Mouse (Mus musculus): Measurements from ENCODE around the gene Prph. TPM values are rescaled to one million over a fixed set of nuclear protein-coding genes. Genes with fewer than 3 reads are reported as not detected.

The Prph gene
- polyA plus RNA-seq, 1 experiment, result not detected

DNA sequence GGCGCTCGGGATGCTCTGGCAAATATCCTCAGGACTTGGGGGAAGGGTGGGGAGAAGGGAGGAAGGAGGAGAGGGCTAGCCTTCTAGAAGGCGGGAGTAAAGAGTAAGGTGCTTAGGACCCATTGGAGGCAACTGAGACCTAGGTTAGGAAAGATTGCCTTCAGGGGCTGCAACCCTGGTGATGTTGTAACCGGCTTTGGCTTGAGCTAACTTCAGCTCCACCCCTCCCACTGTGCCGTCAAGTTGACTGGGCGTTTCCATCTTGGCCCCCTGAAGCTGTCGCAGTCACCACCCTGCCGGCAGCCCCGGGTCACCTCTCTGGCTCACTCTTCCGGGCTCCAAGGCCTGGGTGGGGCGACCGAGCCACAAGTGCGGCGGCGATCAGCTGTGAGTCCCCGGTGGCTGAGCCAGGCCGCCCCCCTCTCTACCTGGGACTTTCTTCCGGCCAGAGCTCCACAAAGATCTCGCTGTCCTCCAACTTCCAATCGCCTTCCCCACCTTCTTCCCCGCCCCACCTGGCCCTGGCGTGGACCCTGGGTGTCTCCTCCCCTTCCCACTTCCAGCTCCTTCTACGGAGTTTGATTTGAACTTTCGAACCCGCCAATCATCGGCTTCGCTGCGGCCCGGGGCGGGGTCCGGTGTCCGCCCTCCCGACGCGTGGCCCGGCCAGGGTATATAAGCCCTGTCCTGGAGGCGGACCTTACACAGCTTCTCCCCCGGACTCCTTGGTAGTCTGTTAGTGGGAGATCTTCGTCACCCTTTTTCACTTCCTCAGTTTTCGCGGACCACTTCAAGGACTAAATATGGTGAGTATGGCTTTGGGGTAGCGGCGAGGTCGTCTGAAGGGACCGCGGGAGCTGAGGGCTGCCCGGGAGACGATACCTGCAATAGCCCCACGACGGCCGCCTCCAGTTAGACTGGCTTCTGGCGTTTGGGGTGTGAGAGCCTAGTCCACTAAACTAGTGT, 25.1 kb upstream of the Prph start, which contains the start of gene Tuba1c:
Gene Tuba1c (plus strand): TSS at position 273 of the 966 bp plus-strand sequence.
- no peak for TF ChIP-seq GATA1 (IDR thresholded peaks at IDR 0.05; ENCODE audit: low read length)

DNA sequence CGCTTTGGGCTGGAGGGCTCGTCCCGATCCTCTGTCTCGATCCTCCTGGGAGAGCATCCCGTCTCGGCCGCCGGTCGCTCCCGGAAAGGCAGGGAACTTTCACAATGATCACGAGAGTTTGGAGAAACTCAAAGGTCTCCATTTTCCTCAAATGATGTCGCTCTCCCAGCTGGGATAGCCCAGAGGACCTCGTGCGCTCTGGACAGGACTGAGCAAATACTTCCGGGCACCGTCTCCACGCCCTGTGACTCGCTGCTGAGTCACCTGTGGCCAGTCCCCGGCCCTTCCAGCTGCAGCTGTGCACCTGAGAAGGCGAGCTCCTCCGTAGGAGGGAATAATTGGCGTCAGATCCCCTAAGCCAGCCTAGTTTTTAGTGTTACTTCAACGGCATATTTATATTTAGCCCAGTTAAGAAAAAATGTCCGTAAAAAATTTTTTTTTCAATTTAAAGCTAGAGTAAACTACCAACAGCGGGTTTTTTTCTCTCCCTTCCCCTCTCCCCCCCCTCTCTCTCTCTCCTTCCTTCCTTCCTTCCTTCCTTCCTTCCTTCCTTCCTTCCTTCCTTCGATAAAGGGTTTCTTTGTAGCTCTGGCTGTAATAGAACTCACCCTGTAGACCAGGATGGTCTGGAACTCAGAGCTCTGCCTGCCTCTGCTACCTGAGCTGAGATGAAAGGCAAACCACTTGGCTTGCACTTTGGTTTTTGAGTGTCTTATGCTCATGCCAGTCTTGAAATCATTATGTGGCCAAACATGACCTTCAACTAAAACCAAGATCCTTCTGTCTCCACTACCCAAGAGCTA, 24.2 kb upstream of the Prph start:
- TF ChIP-seq GATA1 (IDR thresholded peaks at IDR 0.05; ENCODE audit: low read length), result no peak

DNA sequence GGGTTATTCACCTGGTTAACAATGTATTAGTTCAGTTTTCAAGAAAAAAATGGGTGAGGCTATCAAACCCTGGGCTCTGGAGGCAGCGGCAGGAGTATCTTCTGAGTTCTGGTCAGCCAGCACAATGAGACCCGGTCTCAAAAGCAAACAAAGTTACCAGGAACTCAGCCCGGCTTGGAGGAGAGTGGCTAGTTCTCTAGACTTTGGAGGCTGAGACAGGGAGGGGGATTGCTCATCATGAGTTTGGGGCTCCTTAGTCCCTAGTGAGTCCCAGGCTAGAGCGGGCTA, 23.6 kb upstream of the Prph start:
- no peak for TF ChIP-seq GATA1 (IDR thresholded peaks at IDR 0.05; ENCODE audit: low read length)

DNA sequence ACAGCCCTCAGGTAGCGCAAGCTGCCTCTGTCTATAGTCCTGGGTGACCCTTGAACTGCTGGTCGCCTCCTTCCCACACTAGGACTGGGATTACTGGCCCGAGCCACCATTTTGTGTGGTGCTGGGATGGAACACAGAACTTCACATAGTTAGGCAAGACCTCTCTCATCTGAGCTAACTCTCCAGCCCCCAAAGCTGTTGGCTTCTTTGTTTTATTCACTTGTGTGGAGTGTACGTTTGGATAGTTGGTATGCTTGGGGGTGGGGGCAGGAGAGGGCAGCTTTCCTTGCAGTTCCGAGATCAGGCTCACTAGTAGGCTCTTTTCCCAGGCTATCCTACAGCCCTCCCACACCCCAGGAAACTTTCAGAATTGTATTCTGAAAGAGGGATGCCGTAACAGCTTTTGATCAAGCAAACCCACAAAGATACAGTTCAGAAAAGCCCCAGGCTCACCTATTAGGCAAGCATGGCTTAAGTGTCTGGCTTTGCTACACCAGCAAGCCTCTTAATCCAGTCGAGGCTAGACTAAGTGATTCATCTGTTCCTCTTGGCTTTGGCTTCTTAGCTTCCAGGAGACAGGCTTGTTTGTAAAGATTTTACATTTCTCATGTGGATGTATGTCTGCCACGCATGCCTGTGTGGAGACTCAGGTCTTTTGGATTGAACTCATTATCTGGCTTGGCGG, 22.8 kb upstream of the Prph start:
- TF ChIP-seq GATA1 (IDR thresholded peaks at IDR 0.05; ENCODE audit: low read length), result no peak

DNA sequence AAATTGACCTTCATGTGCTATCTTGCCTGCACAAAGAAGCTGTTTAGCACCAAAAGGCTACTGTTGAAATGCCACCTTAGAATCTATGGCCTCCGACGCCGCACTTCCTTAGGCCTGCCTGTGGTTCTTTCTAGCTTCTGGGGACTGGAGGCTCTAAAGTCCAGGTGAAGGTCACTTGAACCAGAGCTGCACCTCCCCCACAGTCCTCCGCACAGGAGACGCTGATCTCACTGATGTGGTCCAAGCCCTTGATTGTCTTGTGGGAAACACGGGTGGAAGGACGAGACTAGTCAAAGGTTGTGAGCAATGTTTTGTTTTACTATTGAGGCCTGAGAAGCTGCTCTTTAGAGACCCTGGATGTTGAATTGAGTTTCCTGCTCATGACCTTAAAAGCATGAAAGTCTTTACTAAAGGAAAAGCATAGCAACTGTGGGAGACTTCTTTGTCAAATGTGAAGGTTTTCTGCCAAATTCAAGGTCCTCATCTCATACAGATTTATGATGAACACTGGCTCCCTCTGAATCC, 22.2 kb upstream of the Prph start:
- no peak for TF ChIP-seq GATA1 (IDR thresholded peaks at IDR 0.05; ENCODE audit: low read length)

DNA sequence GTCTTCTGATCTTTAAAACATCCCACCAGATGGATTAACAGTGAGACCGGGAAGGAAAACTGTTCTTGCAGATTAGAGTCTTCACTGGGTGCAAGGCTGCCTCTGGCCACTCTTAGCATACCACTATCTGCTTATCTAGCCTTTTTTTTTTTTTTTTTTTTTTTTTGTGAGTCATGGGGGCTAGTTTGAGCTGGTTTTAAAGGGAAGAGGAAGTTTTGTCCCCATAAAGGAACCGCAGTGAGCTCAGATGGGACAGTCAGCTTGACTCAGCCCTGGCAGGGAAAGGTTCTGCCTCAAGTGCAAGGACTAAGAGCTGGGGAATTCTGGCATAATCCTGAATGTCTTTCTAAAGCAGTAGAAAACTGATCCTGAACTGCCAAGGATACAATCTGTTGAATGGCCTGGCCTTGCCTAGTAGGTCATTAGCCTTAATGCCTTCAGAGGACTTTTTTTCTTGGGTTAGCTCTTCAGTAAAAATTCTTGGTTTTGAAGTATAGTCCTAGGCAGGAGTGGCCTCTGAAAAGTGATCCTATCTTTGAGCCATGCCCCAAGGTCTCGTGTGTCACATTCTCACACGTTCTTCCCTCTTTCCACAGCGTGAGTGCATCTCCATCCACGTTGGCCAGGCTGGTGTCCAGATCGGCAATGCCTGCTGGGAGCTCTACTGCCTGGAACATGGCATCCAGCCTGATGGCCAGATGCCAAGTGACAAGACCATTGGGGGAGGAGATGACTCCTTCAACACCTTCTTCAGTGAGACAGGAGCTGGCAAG, 21.3 kb upstream of the Prph start:
- TF ChIP-seq GATA1 (IDR thresholded peaks at IDR 0.05; ENCODE audit: low read length), result peak; percentile 69

DNA sequence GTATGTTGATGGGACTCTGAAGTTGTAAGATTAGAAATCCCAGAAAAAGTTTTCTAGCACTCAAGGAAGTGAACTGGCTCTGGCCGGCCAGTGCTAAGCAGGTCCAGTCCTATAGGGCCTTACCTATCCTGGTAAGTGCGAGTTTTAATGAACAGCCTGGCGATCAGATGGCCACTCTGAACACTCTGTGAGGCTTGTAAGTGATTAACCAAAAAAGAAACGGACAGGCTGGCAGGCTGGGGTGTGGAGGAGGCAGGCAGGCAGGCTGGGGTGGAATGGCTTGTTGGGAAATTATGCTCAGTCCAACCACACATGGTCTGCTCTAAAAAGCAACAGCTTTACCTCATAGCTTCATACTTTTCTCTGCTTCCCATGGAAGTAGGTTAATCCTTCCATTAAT, 19.5 kb upstream of the Prph start:
- TF ChIP-seq GATA1 (IDR thresholded peaks at IDR 0.05; ENCODE audit: low read length), result no peak

DNA sequence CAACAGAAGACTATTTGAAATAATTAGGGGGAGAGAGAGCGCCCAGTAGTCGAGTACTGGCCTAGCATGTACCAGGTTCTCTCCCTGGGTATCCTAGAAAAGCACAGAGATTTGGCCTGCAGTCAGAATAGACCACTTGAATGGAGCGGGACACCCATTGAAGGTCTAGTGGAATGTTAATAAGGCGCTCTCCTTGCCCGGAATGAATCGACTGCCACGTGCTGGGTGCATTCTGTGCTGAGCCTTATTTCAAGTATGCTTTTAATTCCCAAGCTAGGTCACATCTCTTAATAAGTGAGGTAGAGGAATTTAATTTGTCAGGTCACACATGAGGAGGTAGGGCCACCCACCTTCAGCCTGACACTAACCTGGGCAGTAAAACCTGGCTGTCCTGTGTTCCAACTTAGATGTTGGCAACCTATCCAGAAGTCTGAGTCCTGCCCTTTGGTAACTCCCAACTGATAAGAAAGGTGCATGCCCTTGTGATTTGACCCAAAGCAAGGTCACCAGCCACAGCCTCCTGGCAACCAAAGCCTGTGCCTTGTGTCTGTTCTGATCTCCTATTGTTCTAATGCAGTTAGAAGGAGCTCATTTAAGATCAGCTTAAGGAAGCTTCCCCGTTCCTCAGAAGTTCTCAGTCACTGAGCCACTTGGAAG, 18.6 kb upstream of the Prph start:
- TF ChIP-seq GATA1 (IDR thresholded peaks at IDR 0.05; ENCODE audit: low read length), result no peak

DNA sequence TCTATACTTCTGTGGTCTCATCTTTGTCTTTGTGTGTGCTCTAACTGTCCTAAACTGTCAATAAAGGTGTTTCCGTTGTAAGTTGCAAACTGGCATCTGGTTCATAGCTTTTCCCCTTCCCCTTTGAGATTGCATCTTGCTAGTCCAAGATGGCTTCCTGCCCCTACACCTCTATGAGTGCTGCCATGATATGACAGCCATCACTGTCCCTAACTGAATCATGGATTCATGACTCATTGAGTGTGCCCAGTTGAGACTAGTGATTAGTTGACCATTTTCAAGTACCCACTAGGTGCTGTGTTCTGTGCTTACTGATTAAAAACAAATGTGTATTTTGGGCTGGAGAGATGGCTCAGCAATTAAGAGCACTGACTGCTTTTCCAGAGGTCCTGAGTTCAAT, 16.9 kb upstream of the Prph start:
- TF ChIP-seq GATA1 (IDR thresholded peaks at IDR 0.05; ENCODE audit: low read length), result no peak

DNA sequence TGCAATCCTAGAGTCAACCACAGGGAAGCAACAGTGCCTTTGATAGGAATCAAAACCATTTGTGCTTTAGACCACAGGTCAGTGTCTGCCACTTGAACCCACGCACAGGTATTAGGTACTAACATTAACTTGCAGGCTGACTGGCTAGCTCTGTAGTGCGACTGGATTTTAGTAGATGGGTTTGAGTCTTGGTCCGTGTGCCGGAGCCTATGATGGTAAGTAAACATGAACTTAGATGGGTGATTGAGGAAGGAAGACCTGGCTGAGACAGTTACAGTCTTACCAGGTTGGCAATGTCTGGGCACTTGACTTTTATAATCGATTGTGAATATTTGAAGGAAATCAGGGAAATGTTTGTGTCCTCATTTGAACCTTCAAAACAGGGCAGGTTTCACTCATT, 16.2 kb upstream of the Prph start:
- no peak for TF ChIP-seq GATA1 (IDR thresholded peaks at IDR 0.05; ENCODE audit: low read length)

DNA sequence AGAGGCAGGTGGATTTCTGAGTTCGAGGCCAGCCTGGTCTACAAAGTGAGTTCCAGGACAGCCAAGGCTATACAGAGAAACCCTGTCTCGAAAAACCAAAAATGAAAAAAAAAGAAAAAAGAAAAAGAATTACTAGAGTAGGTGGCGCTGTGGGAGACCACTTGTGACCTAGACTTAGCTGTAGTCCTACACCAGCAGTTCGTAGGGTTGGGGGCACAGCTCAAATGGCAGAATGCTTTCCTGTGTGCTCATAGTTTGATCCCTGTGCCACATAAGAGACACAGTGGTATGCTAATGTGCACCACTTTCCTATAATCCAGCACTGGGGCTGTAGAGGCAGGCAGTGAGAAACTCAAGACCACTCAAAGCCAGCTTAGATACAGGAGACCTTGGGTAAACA, 15.7 kb upstream of the Prph start:
- no peak for TF ChIP-seq GATA1 (IDR thresholded peaks at IDR 0.05; ENCODE audit: low read length)

DNA sequence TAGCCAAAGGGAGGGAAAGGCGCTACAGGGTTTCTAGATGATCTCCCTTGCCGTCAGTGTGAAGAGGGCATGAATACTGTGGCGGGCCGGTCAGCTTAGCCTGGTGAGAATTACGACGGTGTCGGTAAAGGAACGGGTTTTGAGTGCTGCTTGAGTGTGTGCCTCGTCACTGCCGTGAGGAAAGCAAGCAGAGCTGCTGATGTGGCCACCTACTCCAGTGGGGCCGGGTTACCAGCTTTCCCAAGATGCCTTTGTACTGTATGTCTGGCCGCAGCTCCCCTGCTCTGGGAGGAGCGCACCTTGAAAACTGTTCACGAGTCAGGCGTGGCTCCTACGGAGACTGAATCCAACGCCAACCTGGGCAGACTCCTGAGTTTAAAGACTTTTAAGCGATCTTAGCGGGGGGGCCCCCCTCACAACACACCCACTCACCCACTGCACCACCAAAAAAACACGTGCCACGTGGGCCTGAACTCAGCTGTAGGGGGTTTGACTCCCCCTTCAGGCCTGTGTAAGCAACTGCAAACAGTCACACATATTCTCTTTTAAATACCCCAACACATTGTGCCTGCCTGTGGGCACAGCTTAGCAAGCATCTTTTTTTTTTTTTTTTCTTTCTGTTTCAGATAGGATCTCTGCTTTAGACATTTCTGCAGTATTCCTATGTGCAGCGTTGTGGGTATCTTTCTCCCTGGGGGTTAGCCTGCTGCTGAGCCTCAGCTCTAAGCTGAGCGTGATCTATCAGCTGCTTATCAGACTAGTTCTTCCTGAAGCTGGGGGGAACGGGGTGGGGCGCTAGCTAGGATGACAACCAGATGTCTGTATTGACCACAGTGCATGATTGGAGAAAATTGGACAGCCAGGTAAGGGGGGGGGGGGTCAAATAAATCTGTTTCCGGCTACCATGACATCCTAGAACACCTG, 14.7 kb upstream of the Prph start:
- TF ChIP-seq GATA1 (IDR thresholded peaks at IDR 0.05; ENCODE audit: low read length), result no peak
